ENCODE assay signal across 10 mouse cellular contexts in genomic region chr14:114567673-114568309, GRCm38 (mm10).
A peak's percentile ranks its signal among the peaks of the same experiment; 100 is the strongest.
DNase-seq lines count a peak whose midpoint lies in the region; ATAC-seq and TF ChIP-seq lines count a peak whose summit lies in the region.
"Had no signal": no experiment of that assay in that cellular context is flagged by ENCODE, and none has a peak within 500 bp of the region (broad histone marks: within the 10 kb centered on the region; RNA-seq: fewer than 3 reads in every experiment).

No protein-coding gene starts in this region.

- no peaks in the 10 kb centered on the region for H3K4me1 ChIP-seq in bone marrow macrophage, adult 2 months (ENCODE audit: control insufficient read depth, insufficient read depth, low read length)
- peaks cover 4% of the 10 kb centered on the region; the same call in 1 of the 2 replicates for H3K4me1 ChIP-seq in forebrain, embryonic 15.5 days
- H3K4me1 ChIP-seq in intestine, embryonic 15.5 days (replicated peaks): no peaks in the 10 kb centered on the region
- H3K4me1 ChIP-seq in midbrain, postnatal 0 days (ENCODE audit: insufficient read depth, low read length): no peaks in the 10 kb centered on the region
- H3K4me1 ChIP-seq: liver, embryonic 15.5 days had no signal

- H3K4me2 ChIP-seq in forebrain, embryonic 15.5 days (replicated peaks): peak overlapping the region; percentile 8; the same call in 1 of the 2 replicates
- H3K4me2 ChIP-seq in intestine, embryonic 15.5 days (replicated peaks): peak overlapping the region; percentile 30
- peak overlapping the region; percentile 40 for H3K4me2 ChIP-seq in midbrain, postnatal 0 days (ENCODE audit: low read depth, low read length, poor library complexity, severe bottlenecking)
- H3K4me2 ChIP-seq: liver, embryonic 15.5 days had no signal

- TF ChIP-seq POLR2A in bone marrow macrophage, adult 2 months (IDR thresholded peaks at IDR 0.05; ENCODE audit: borderline replicate concordance, low read depth, low read length): no peak

- H3K27ac ChIP-seq in gastrocnemius, adult 2 months: no peak overlapping the region
- no peak overlapping the region for H3K27ac ChIP-seq in bone marrow macrophage, adult 2 months (ENCODE audit: insufficient read depth, low read depth, low read length)
- H3K27ac ChIP-seq in forebrain, embryonic 15.5 days (replicated peaks): no peak overlapping the region
- no peak overlapping the region for H3K27ac ChIP-seq in intestine, embryonic 15.5 days
- no peak overlapping the region for H3K27ac ChIP-seq in midbrain, postnatal 0 days (ENCODE audit: low read depth, low read length)
- H3K27ac ChIP-seq: liver, embryonic 15.5 days had no signal

- peak; percentile 79 for ATAC-seq in forebrain, embryonic 15.5 days (replicated peaks)
- no peak for ATAC-seq in intestine, embryonic 15.5 days
- ATAC-seq in midbrain, postnatal 0 days (ENCODE audit: low FRiP score): peak; percentile 65; the same call in 1 of the 2 replicates
- ATAC-seq in megakaryocyte-erythroid progenitor cell, adult 5-6 weeks (replicated peaks; ENCODE audit: low FRiP score, low TSS enrichment, poor library complexity, severe bottlenecking): no peak

- H3K4me3 ChIP-seq in gastrocnemius, adult 2 months: no peak overlapping the region
- H3K4me3 ChIP-seq in bone marrow macrophage, adult 2 months (ENCODE audit: insufficient read depth, low read length): no peak overlapping the region
- H3K4me3 ChIP-seq in forebrain, embryonic 15.5 days: no peak overlapping the region
- 0 out of 2 replicates have a peak overlapping the region, but pooled peaks have one; percentile 3 for H3K4me3 ChIP-seq in intestine, embryonic 15.5 days (replicated peaks)
- peak overlapping the region; percentile 5; the same call in 1 of the 2 replicates for H3K4me3 ChIP-seq in midbrain, postnatal 0 days (ENCODE audit: low read depth, low read length)
- H3K4me3 ChIP-seq: liver, embryonic 15.5 days had no signal

- H3K36me3 ChIP-seq in forebrain, embryonic 15.5 days: no peaks in the 10 kb centered on the region
- H3K36me3 ChIP-seq in intestine, embryonic 15.5 days: no peaks in the 10 kb centered on the region
- no peaks in the 10 kb centered on the region for H3K36me3 ChIP-seq in midbrain, postnatal 0 days (ENCODE audit: insufficient read depth, low read length)
- H3K36me3 ChIP-seq: liver, embryonic 15.5 days had no signal

- H3K27me3 ChIP-seq in forebrain, embryonic 15.5 days: no peaks in the 10 kb centered on the region
- H3K27me3 ChIP-seq in intestine, embryonic 15.5 days (replicated peaks): no peaks in the 10 kb centered on the region
- H3K27me3 ChIP-seq in midbrain, postnatal 0 days (ENCODE audit: insufficient read depth, low read length): no peaks in the 10 kb centered on the region
- H3K27me3 ChIP-seq: CH12.LX; liver, embryonic 15.5 days had no signal

- TF ChIP-seq CTCF in gastrocnemius, adult 2 months (IDR thresholded peaks at IDR 0.05): peak; percentile 50
- peak; percentile 26; the same call in 1 of the 2 replicates for TF ChIP-seq CTCF in bone marrow macrophage, adult 2 months (IDR thresholded peaks at IDR 0.05; ENCODE audit: low read depth, low read length)
- peak; percentile 75 for TF ChIP-seq CTCF in midbrain, postnatal 0 days (IDR thresholded peaks at IDR 0.05)

- H3K9ac ChIP-seq in forebrain, embryonic 15.5 days (replicated peaks): 0 out of 2 replicates have a peak overlapping the region, but pooled peaks have one; percentile 7
- no peak overlapping the region for H3K9ac ChIP-seq in intestine, embryonic 15.5 days
- no peak overlapping the region for H3K9ac ChIP-seq in midbrain, postnatal 0 days (replicated peaks; ENCODE audit: low read length, poor library complexity, severe bottlenecking)
- H3K9ac ChIP-seq: liver, embryonic 15.5 days had no signal

- intact Hi-C loops in gastrocnemius, adult 2 months (cut with DNase I): no loop called here
- intact Hi-C loops in left cerebral cortex, postnatal 14 days (cut with DNase I): no loop called here

- peak; percentile 20 for DNase-seq in gastrocnemius, adult 2 months
- no peak for DNase-seq in gastrocnemius, postnatal 25 days
- peak; percentile 78 to 90 for DNase-seq in left cerebral cortex, postnatal 14 days (ENCODE audit: low spot score in 2 of 2)
- peak; percentile 91 for DNase-seq in midbrain, postnatal 0 days (ENCODE audit: low spot score)

- 18% methylated on average over 14 of the region's 14 CpGs for WGBS in forebrain, embryonic 15.5 days
- WGBS in intestine, embryonic 15.5 days: 18% methylated on average over 14 of the region's 14 CpGs
- 14% methylated on average over 14 of the region's 14 CpGs for WGBS in midbrain, postnatal 0 days

- H3K9me3 ChIP-seq in forebrain, embryonic 15.5 days: no peaks in the 10 kb centered on the region
- no peaks in the 10 kb centered on the region for H3K9me3 ChIP-seq in intestine, embryonic 15.5 days
- H3K9me3 ChIP-seq in midbrain, postnatal 0 days (ENCODE audit: low read length): no peaks in the 10 kb centered on the region
- H3K9me3 ChIP-seq: liver, embryonic 15.5 days had no signal

Comparison
In these comparisons a context has a peak if more than half of its experiments do, and no peak if none do; other contexts are left out.
1. H3K4me3 ChIP-seq: peak in intestine, embryonic 15.5 days (single experiment) and midbrain, postnatal 0 days (single experiment); none in gastrocnemius, adult 2 months (single experiment), bone marrow macrophage, adult 2 months (single experiment) and forebrain, embryonic 15.5 days (single experiment).
2. ATAC-seq: peak in forebrain, embryonic 15.5 days (single experiment) and midbrain, postnatal 0 days (single experiment); none in intestine, embryonic 15.5 days (single experiment) and megakaryocyte-erythroid progenitor cell, adult 5-6 weeks (single experiment).
3. Peak in every context shown above with its lines, with median percentiles within 50 percentile points of each other: CTCF ChIP-seq and H3K4me2 ChIP-seq.